Mouse (Mus musculus) cortical plate, adult 2 months (tissue): ENCODE data around the gene Smyd2.
A peak's percentile ranks its signal among the peaks of the same experiment; 100 is the strongest.

Experiments used
- CTCF ChIP-seq: fragments of 200-500 bp; IDR thresholded peaks from 2 replicates; pipeline ENCODE4 v1.5.1; 2011; ENCODE audit warnings: mild to moderate bottlenecking, control low read depth, low read length; ENCODE audit not compliant: insufficient read depth; ENCODE audit errors: extremely low read depth
- POLR2A ChIP-seq: fragments of 200-500 bp; IDR thresholded peaks from 2 replicates; pipeline ENCODE4 v1.6.1; 2011; ENCODE audit warnings: mild to moderate bottlenecking, low read length, control low read depth; ENCODE audit not compliant: insufficient read depth; ENCODE audit errors: extremely low read depth

DNA sequence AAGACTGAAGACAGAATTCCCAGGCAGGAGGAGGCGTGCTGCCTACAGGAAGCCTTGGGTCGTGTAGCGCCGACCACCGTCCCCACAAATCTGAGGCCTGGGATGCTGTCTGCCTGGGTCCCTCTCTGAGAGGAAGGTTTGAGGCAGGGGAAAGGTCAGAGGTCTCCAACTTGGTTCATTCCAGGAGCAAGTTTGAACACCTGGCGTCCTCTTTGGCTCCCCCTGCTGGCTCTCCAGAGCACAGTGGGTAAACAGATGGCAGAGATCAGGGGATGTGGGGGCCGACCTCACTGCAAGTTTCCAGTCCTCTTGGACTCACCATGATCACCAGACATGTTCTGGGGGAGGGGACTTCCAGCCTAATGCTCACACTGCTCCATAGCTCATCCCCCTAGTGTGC is 39.3 kb downstream of the Smyd2 start:
- TF ChIP-seq CTCF (peak; percentile 48; the same call in 1 of the 2 replicates), POLR2A (no peak)
